Mouse (Mus musculus) ES-Bruce4 (cell line): ENCODE measurements around the gene Kcnj6.

Experiments
- CTCF ChIP-seq: IDR thresholded peaks from one replicate; pipeline ENCODE4 v1.8.1; 2011; ENCODE audit warnings: low read depth, low read length
- EP300 ChIP-seq: IDR thresholded peaks from 2 replicates; pipeline ENCODE4 v1.6.1; 2011; ENCODE audit warnings: low read depth, low read length; ENCODE audit not compliant: insufficient read depth
- POLR2A ChIP-seq: IDR thresholded peaks from one replicate; pipeline ENCODE4 v1.8.1; 2011; ENCODE audit warnings: low read length; ENCODE audit not compliant: insufficient read depth

- TF ChIP-seq CTCF (no peak), POLR2A (no peak), EP300 (no peak)
These were observed 158.1 kb downstream of the Kcnj6 start for GRCm38 (mm10) chr16:94839398-94839797.
